Mouse (Mus musculus) bone marrow, adult 2 months (tissue): ENCODE measurements around the gene Zfp568. TPM values are rescaled to one million over a fixed set of nuclear protein-coding genes. Genes with fewer than 3 reads are reported as not detected.
A peak's percentile ranks its signal among the peaks of the same experiment; 100 is the strongest.

Experiments
- H3K27ac ChIP-seq: fragments of 200-500 bp; 2 replicates; pipeline ENCODE4 v1.5.1; 2012; ENCODE audit warnings: low read depth, mild to moderate bottlenecking, control low read depth, inconsistent platforms, low read length; ENCODE audit not compliant: control insufficient read depth, poor library complexity, insufficient read depth
- H3K4me1 ChIP-seq: fragments of 200-500 bp; 2 replicates; pipeline ENCODE4 v1.6.1; 2011; ENCODE audit warnings: low read length; ENCODE audit not compliant: control insufficient read depth, insufficient read depth
- H3K4me3 ChIP-seq: fragments of 200-500 bp; replicated peaks from 2 replicates; pipeline ENCODE3; 2011; ENCODE audit warnings: mild to moderate bottlenecking, low read depth, low read length, control low read depth; ENCODE audit not compliant: control insufficient read depth
- CTCF ChIP-seq: fragments of 200-500 bp; IDR thresholded peaks from 2 replicates; pipeline ENCODE4 v1.5.1; 2011; ENCODE audit warnings: low read length, control low read depth; ENCODE audit not compliant: control insufficient read depth, insufficient read depth
- POLR2A ChIP-seq: fragments of 200-500 bp; IDR thresholded peaks from 2 replicates; pipeline ENCODE4 v1.6.1; 2011; ENCODE audit warnings: low read depth, mild to moderate bottlenecking, control low read depth, low read length, borderline replicate concordance; ENCODE audit not compliant: control insufficient read depth
- WGBS: fragments of 180-500 bp; shearing (Covaris S2); methylation state at CpG from one replicate; pipeline ENCODE4 v1.1.7; 2018; 5-methylcytosine and 5-hydroxymethylcytosine counted together
- polyA plus RNA-seq: library from polyadenylated mRNA; stranded (reverse); fragments of >200 nt; gene quantifications from 2 replicates; pipeline ENCODE4 v1.2.4, GENCODE M21; 2011; ENCODE audit warnings: low replicate concordance; ENCODE audit not compliant: missing spikeins, insufficient read depth, insufficient read length

The Zfp568 gene
- polyA plus RNA-seq, 1 experiment = 11.8 TPM

DNA sequence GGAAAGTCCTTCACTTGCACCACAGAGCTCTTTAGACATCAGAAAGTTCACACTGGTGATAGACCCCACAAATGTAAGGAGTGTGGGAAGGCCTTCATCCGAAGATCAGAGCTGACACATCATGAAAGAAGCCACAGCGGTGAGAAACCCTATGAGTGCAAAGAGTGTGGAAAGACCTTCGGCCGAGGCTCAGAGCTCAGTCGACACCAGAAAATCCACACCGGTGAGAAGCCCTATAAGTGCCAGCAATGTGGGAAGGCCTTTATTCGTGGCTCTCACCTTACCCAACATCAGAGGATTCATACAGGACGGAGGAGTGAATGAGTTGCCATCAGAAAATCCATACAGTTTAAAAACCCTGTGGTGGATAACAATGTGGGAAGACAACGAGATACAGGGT is 39.6 kb downstream of the Zfp568 start:
- no peak overlapping the region for H3K27ac ChIP-seq
- 92% methylated on average over 9 of the region's 9 CpGs for WGBS
- H3K4me3 ChIP-seq = no peak overlapping the region
- no peaks in the 10 kb centered on the region for H3K4me1 ChIP-seq
- TF ChIP-seq POLR2A (no peak), CTCF (no peak)

GRCm38 (mm10) chr7:30023800-30024199 is 40.0 kb downstream of the Zfp568 start:
- H3K4me3 ChIP-seq = no peak overlapping the region
- WGBS = 68% methylated on average over 8 of the region's 8 CpGs
- H3K27ac ChIP-seq = no peak overlapping the region; the same call in 1 of the 2 replicates
- no peak for TF ChIP-seq POLR2A
- no peak for TF ChIP-seq CTCF
- H3K4me1 ChIP-seq = no peaks in the 10 kb centered on the region

- WGBS = 82% methylated on average over 5 of the region's 5 CpGs
- Histone ChIP-seq H3K4me3 (no peak overlapping the region), H3K4me1 (no peaks in the 10 kb centered on the region), H3K27ac (no peak overlapping the region)
- TF ChIP-seq CTCF (peak; percentile 12; the same call in 1 of the 2 replicates), POLR2A (no peak)
Observed at GRCm38 (mm10) chr7:30025358-30025757, 41.6 kb downstream of the Zfp568 start.

DNA sequence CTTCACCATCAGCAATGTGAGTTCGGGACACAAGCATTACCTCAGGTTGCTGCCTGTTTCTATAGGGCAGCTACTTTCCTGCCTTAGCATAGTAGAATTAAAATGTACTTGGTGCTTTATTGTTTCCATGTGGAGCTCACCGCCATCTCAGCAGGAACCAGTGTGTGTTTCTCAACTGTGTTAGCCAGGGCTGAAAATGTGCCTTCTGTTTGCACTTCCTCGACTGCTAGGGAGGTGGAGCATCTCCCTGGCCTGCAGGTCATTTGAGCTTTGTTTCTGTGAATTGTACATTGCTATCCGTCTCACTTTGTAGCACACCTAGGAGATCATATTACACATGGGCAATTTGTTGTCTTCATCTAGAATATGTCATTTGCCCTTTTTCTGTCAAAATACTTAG is 43.6 kb downstream of the Zfp568 start:
- H3K4me3 ChIP-seq = no peak overlapping the region
- H3K27ac ChIP-seq = no peak overlapping the region
- TF ChIP-seq CTCF (no peak), POLR2A (no peak)
- 68% methylated on average over 4 of the region's 4 CpGs for WGBS
- H3K4me1 ChIP-seq = no peaks in the 10 kb centered on the region

- WGBS = 77% methylated on average over 3 of the region's 3 CpGs
- TF ChIP-seq CTCF (no peak), POLR2A (no peak)
Observed at GRCm38 (mm10) chr7:30028572-30028971, 44.8 kb downstream of the Zfp568 start.

DNA sequence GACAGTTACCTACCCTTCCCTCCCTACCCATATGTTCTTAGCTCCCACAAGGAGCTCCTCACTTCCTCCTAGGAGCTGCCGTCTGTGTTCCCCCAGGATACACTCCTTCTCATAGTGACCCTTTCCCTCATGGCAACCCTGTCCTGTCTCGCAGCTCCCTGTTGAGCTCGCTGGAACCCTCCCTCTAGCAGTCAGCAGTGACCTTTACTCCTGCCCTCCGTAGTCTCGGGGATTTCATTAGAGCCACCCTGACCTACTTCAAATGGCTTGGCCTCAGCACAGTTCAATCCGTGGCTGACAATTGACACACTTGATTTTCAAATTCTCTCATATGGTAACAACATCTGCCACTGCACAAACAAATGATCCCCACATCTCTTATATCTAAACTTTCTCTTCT is 46.9 kb downstream of the Zfp568 start:
- no peak overlapping the region for H3K27ac ChIP-seq
- 50% methylated on average over 6 of the region's 6 CpGs for WGBS

More at GRCm38 (mm10) chr7:30028572-30028971, 44.8 kb downstream of the Zfp568 start:
- no peak overlapping the region for H3K27ac ChIP-seq
- H3K4me1 ChIP-seq = no peaks in the 10 kb centered on the region
- H3K4me3 ChIP-seq = no peak overlapping the region

GRCm38 (mm10) chr7:30031379-30031778 is 47.6 kb downstream of the Zfp568 start:
- no peak overlapping the region for H3K27ac ChIP-seq
- H3K4me3 ChIP-seq = no peak overlapping the region
- WGBS = 81% methylated on average over 3 of the region's 3 CpGs
- H3K4me1 ChIP-seq = no peaks in the 10 kb centered on the region
- TF ChIP-seq CTCF (no peak), POLR2A (no peak)

More for the DNA sequence above, 46.9 kb downstream of the Zfp568 start:
- no peaks in the 10 kb centered on the region for H3K4me1 ChIP-seq
- TF ChIP-seq POLR2A = no peak
- no peak for TF ChIP-seq CTCF
- H3K4me3 ChIP-seq = no peak overlapping the region

- Histone ChIP-seq H3K4me3 (no peak overlapping the region), H3K27ac (no peak overlapping the region), H3K4me1 (no peaks in the 10 kb centered on the region)
- no peak for TF ChIP-seq CTCF
- no peak for TF ChIP-seq POLR2A
- 87% methylated on average over 12 of the region's 12 CpGs for WGBS
Observed at GRCm38 (mm10) chr7:30034331-30034730, 50.6 kb downstream of the Zfp568 start.

GRCm38 (mm10) chr7:30044354-30044753 is 60.6 kb downstream of the Zfp568 start:
- H3K27ac ChIP-seq = no peak overlapping the region
- TF ChIP-seq POLR2A (no peak), CTCF (no peak)
- WGBS = 42% methylated on average over 9 of the region's 9 CpGs

More at GRCm38 (mm10) chr7:30044354-30044753, 60.6 kb downstream of the Zfp568 start:
- Histone ChIP-seq H3K4me3 (no peak overlapping the region), H3K4me1 (no peaks in the 10 kb centered on the region)
